Mouse (Mus musculus) forelimb bud, embryonic 11.5 days (tissue): ENCODE results near the gene Cox6b1.

Experiments used
- DNase-seq: peaks from one replicate; pipeline ENCODE4 v3.0.0-alpha.2; 2012; ENCODE audit warnings: low read depth, low spot score

Cox6b1 gene

DNA sequence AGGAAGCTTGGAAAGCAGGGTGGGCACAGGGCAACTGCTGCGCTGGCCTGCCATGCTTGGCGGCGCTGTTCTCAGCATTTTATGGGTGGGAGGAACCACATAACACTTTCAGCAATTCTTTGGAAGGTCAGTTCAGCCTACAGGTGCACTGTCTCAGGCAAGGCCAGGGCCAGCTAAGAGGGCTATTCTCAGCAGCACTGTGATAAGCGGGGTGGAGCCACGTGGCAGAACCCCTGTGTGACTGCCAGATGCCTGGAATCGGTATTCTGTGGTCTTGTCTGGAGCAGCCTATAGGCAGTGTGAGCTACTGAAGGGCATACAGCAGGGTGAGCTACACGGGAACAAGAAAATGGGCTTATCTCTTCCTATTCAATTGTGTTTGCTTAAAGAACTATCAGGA lies 15.9 kb downstream of the Cox6b1 start:
- DNase-seq, result no peak

DNA sequence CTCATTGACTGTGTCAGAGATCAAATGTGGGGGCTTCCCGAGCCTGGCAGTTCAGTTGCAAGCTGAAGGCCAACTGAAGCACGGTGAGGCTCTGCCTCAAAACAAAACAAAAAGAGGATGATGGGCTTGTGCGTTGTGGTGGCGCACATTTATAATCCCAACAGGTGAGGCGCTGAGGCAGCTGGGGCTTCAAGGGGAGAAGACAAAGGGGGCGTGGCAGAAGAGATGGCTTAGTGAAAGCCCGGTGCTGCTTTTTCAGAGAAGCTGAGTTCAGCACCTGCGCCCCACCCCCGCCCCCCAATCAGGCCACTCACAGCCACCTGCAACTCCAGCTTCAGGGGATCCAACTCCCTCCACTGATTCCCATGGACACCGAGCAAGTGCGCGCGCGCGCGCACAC lies 17.5 kb downstream of the Cox6b1 start:
- no peak for DNase-seq

DNA sequence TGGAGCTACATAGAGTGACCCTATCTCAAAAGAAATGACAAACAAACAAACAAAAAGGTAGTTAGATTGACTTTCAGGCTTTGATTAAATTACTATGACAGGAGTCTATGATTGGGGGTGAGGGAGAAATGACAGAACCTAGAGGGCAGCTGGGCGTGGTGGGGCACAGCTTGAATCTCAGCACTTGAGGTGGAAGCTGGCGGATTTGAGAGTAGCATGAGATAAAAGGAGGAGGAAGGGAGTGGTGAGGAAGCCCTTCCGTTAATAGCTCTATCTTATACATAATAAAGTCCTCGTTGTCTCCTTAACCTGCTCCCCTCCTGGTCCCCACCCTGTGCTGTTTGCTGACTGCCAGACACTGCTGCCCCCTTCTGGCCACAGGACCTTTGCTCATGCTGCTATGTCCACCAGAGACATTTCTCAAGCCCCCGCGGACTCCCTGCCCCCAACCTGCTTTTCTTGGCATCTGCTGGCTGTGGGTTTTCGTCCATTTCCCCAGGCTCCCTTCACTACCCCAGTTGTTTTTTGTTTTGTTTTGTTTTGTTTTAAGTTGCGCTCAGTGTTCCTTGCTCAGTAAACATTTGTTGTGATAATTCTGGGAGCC lies 18.1 kb downstream of the Cox6b1 start:
- DNase-seq, result peak; percentile 56

DNA sequence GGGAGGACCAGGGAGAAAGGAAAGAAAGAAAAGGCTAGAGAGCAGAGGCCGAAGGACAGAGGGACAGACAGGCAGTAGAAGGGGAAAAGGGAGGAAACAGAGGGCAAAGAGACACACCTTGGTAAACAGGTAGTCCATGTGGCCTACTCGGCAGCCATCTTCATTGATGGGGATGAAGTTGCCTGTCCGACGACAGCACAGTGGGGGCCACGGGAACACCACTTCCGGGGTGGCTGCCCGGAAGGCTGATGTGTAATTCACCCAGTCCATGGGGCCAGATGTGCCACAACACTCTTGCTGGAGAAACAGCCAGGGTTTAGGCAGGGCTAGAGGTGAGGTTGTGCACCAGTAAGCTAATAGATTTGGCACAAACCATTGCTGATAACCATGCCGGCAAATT lies 21.0 kb downstream of the Cox6b1 start:
- DNase-seq, result no peak

DNA sequence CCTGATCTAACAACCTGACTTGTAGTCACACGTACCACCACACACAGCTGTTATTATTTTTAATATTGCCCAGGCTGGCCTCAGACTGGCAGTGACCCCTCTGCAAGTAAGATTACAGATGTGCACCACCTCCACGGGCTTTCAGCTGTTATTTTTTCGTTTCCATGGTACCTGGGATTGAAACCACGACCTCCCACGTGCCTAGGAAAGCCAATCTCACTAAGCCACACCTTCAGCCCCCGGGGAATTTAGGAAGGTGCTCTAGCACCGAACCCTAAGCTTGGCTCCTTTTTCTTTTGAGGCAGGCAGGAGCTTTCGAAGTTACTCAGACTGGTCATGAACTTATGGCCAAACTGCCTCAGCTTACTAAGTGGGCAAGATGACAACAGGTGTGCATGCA lies 21.5 kb downstream of the Cox6b1 start:
- no peak for DNase-seq

DNA sequence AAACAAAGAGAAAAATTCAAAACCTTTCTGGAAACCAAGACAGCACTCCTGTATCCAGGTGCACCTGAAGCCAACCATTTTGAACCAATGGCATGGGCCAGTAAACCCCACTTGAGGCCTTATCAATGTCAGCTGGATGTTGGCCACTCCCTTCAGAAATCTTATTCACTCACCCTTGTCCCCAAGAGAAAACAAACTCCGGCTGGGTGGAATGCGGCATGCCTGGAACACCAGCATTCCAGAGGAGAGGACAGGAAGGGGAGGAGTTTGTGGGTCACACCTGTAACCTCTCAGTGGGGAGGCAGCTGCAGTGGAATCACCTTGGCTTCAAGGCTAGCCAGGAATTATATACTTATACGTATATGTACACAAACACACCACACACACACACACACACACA lies 23.4 kb downstream of the Cox6b1 start:
- peak; percentile 46 for DNase-seq

DNA sequence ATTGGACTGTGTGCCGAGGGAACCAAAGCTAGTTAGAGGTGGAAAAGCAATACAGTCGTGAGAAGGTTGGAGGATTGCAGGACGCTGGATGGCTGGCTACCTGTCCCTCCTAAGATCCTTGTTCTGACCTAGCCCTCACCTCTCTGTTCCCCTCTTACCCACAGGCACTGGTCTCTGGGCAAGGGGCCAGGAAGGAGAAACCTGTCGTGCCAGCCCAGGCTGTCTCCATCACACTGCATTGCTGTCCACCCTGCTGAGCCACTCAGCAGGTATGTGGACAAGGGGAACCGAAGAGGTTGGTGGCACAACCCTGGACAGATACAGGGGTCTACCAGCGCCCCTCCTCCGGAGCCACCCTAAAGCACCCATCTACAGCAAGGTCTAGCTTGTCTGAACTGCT lies 25.3 kb downstream of the Cox6b1 start:
- DNase-seq, result no peak

DNA sequence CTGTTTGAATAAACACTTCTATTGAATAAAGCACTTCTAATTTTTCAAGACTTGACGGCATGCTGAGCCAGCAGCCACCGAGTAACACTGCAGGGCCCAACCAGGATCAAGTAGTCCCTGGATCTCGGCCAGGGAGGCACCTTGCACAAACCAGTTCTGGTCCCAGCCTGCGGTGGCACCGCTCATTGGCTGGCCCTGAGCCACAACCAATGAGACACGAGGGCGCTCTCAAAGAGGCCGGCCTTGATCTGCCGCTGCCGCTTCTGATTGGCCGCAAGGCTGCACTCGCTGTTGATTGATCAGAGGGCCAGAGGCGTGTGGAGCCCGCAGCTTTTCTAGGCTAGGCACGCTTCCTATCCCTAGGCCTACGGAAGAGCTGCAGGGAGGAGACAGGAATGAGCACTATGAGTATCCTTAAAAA lies 26.0 kb downstream of the Cox6b1 start:
- DNase-seq, result peak; percentile 74

DNA sequence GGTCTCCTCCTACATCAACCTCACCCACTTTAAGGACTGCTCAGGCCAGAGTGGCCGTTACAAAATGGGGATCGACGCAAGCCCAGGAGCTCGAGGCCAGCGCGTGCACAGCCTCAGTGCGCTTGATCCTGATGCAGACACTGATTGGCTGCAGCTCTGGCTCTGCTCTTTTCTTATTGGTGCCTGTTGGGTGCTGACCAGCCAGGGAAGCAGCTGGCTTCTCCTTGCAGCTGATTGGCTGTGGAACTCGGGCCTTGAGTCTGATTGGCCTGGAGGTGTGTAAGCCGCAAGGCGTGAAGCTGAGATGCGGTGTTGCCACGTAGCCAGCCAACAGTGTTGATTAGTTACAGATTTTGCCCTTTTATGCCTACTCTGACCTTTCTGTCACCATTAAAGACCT lies 27.2 kb downstream of the Cox6b1 start, which contains the start of gene Zbtb32:
Zbtb32 (minus strand) TSS at position 124 of the 400 bp plus-strand sequence.
- DNase-seq, result no peak

DNA sequence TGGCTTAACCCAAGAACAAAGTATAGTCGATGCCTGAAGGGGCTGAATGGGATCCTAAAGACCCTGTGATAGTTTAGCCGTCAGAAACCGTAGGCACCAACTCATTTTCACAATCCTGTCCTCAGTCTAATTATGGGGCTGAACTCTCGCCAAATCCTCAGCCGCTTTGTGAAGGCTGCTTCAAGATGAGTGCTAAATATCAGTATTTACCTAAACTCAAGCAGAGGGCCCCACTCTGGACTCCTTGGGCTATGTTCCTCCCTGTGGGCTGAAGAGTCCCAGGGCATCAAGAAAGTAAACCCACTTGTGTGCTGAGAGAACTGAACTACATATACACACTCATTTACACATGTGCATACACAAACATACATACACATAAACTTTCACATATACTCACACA lies 29.1 kb downstream of the Cox6b1 start:
- no peak for DNase-seq

DNA sequence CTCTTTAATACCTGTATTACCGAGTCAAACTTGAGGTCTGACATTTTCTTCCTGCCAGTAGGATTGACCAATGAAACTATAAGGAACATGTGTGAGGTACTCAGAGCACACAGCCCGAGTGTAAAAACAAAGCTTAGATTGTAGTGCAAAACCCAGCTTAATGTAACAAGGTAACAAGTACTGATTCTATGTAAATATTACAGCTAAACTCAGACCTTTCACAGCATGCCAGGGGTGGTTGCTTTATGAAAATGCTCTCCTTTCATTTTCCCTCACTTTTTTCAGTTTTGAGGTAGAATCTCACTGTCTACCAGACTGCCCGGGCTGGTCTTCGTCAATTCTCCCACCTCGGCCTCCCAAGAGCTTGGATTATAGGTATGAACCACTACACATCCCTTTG lies 29.9 kb downstream of the Cox6b1 start:
- DNase-seq, result no peak

DNA sequence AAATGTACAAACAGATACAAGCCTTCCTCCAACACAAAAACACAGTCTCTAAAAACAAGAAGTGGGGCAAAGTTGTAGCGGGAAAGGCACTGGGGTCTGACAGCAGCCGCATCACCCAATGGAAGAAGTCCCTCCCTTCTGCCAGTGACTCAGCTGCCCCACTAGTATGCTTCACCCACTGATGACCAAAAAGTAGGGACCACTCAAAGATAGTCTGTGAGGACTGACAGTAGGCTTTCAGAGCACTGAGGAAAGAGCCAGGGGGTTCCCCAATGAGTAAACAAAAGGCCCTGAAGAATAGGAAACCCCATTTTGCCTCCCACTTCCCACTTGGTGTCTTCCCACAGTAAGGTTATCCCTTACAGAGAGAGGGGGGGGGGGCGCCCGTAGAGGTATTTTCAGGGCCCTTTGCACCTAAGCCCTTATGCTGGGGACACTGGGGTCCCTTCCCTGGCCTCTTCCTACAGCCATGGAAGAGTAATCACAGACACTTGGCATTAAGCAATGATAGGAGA lies 31.4 kb downstream of the Cox6b1 start:
- DNase-seq, result no peak

DNA sequence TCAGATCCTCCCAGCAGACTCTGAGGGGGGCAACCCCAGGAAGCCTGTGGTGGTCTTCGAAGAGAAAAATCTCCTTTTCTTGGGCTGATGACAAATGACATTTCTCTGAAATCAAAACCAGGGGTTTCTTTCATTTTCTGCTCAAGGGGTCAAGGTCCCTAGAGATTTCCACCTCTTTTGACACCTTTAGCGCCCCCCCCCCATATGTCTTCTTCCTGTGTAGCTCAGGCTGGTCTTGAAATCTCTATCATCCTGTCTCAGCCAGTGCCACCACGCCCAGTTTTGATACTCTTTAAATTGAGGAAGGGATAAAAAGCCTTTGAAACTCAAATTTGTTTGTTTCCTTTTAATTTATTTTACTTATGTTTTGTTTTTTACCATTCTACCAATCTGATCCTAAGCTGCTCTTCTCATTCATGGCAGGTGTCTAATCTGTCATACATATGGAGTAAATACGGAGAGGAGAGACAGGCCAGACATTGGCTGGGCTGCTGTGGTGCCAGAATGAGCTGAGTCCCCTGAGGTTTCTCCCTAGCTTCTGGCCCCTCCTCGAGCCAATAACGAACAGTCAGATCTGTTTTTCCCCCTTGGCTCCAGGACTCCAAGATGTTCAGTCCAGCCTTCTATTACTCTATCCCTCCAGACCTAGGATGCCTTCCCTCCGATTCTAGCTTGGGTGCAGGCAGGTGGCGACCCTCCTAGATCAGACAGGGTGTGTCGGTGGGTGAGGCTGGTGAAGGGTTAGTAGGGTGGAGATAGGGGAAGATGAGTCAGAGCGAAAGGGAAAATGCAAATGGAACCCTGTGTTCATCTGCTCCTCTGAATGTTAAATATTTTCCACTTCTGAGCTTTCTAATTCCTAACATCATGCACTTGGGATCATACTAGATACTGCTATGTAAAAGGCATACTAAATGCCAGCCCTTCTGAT lies 32.1 kb downstream of the Cox6b1 start:
- DNase-seq, result no peak

DNA sequence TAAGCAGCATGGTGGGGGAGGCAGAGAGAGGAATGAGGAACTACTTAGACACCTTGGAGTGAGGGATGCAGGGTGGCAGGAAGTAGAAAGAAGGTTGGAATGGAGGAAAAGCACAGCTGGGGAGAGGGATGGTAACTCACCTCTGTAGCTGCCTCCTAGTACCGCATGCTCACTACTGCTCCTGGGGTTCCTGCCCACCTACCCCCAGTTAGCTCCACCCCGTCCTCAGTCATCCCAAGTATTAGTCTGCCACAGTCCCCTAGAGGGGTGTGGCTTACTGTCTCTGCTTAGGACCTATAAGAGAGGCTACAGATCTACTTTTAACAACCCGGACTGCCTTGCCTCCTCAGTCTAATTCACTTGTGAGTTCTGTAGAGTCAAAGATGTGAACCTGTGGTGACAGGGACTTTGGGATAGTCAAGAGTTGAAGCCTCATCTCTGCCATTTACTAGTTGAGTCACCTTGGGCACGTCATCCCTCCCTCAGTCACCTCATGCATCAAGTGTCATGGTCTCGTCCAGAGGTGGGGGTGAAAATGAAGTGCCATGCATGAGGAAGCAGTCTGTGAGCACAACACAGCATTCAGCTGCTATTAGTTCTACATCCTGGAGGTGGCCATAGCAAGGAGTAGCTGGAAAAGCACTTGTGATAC lies 33.1 kb downstream of the Cox6b1 start:
- no peak for DNase-seq

DNA sequence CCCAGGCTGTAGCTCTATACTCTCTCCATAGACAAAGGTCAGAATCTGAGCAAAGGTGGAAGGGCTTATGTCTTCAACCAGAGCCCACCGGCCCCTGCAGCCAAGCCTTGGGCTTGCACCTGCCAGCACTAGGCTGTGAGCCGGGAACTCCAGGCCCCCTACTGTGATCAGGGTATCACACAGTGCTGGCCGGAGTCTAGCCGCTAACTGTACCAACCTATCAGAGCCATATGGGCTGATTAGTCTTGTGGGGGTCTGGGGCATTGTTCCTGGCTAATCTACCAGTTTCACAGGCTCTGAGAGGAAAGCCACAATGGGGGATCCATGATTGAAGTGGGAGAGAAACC lies 34.4 kb downstream of the Cox6b1 start:
- DNase-seq, result no peak

DNA sequence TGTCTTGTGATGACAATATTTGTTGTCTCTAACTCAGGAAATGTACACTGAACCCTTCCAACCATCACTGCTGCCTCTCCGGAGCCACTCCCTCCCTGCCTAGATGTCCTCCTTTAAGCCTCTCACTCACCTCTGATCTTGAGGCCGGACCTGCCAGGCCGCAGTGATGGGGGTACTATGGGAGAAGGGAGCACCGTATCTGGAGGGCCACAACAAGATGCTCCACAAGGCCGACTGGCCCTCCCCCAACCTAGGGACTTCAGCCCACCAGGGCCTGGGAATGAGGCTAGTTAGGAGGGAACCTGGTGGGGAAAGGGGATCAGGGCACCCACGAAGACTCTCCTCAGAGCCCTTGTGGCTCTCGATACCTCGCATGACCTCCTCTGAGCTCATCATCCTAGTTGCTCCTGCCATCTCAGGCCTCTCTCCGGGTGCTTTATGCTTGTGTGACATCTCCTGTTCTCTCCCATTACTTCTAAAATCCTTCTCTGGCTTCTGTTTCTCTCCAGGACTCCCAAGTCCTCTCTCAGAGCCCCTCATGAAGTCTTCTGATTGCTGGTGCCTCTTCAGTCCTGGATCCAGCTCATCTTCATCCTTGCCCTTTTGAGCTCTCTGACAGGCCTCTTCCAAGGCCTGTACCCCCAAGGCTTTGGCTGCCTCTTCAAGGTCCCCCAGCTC lies 34.9 kb downstream of the Cox6b1 start:
- no peak for DNase-seq

DNA sequence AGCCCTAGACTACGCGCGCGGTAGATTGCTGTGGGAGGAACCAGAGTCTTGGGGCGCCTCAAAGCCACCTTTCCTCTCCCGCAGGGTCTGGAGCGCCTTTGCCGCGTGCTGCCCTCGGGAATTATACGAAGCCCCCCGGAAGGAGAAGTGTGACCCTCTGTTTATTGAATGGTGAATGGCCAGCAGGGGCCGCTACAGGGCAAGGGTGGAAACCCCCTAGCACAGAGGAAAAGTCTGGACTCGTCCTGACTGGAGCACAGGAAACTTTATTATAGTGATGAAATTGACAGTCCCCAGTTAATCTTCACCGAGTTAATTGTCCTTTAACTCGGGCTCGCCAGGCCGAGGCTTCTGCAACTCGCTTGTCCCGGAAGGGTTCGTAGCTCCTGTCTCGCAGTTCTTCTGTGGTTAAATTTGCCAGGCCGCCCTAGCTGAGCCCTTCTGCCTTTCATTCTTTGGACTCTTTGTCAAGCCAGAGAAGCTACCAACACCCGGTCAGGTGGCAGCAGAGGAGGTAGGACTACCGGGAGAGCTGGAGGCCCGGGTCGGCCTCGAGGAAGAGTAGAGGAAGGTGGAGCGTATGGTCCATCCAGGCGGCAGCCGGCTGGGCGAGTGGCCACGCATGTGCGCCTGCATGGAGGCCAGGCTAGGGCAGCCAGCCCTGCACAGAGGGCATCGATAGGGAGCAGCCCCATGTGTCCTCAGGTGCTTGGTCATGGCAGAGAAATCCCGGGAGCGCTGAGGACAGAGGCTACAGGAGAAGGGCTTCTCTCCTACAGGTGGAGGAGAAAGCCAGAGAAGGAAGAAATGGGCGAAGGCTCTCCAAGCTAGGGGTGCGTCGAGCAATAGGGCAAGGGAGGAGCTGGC lies 36.3 kb downstream of the Cox6b1 start:
- peak; percentile 85 for DNase-seq

DNA sequence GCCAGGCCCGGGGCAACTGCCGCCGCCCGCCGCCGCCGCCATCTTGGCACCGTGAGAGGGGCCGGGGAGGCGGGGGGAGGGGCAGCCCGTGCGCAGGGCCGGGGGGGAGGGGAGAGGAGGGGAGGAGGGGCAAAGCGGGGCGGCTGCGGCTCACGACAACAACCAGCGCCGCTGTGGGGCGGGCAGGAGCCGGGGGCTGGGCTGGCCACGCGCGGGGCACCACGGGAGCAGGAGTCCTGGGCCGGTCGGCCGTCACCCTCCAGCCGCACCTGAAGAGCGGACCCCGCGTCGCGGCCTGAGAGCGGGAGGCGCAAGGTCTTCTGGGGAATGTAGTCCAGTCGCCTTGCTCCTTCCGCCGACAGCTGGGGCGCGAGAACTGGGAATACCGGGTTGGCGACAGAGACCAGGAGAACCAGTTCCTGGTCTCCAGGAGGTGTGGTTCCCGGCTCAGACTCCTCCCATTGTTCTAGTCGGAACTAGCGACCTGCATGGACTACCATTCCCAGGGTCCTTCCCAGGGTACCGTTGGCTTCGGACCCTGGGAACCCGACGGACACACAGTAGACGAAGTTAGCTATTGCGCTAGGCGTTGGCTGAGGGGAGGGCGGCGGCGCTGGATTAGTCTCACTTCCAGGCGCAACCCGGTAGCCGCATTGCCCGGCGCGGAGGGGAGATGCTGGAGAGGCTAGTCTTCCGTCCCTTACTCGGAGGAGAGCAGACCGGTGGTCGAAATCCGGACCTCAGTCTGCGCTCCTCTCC lies 37.1 kb downstream of the Cox6b1 start, which contains the start of gene Kmt2b:
Kmt2b (minus strand) TSS at position 51 of the 759 bp plus-strand sequence.
- peak; percentile 98 for DNase-seq

DNA sequence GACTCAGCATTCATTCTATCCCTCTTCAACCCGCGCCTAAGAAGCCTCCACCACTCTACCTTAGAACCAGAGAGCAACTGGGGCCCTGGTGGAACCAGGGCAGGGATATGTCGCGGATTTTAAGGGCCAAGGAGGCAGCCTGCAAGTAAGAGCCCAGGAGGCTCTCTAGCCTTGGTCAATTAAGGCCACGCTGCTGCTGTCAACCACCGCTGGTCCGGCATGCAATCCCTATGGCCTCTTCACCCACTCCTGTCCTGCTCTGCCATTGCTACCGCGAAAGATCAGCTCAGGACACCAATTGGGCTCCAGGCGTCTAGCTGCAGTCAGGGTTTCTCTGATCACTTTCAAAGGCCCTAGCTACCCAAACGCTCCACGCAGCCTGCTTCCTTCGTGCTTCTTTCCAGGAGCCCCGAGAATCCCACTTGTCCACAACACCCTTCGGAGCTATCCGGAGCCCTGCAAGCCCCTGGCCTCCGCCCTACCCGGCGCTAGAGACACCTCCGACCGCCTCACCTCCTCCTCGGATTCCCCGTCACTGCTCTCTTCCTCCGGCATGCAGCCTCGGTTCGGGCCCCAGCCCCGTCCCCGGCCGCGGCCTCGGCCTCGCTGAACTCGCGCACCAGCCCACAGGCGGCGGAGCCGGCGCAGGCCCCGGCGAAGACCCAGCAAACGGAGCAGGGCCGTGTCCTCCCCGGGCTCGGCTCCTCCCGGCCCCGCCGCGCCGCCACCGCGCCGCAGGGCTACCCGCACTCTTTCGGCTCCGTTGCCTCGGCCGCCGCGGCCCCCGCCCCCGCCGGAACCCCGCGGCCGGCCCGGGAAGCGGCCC lies 37.9 kb downstream of the Cox6b1 start:
- peak; percentile 2 for DNase-seq
